Mouse (Mus musculus) embryonic facial prominence, embryonic 13.5 days (tissue): ENCODE results near the gene Fryl. TPM values are rescaled to one million over a fixed set of nuclear protein-coding genes. Genes with fewer than 3 reads are reported as not detected.

Experiments used
- ATAC-seq: fragments of 200-750 bp; cut with Nextera tagmentation; 2 replicates; pipeline ENCODE4 v1.8.0; 2017; ENCODE audit warnings: low read depth; ENCODE audit not compliant: insufficient number of reproducible peaks, insufficient read depth, low FRiP score, low TSS enrichment
- H3K27ac ChIP-seq: fragments of 300-500 bp; sonication (generic); 2 replicates; pipeline ENCODE4 v1.5.1; 2015; ENCODE audit warnings: moderate library complexity, mild to moderate bottlenecking, inconsistent platforms
- H3K27me3 ChIP-seq: fragments of 300-500 bp; sonication (generic); 2 replicates; pipeline ENCODE4 v1.6.1; 2015; ENCODE audit warnings: mild to moderate bottlenecking, inconsistent platforms
- H3K36me3 ChIP-seq: fragments of 300-500 bp; sonication (generic); 2 replicates; pipeline ENCODE4 v1.6.1; 2015; ENCODE audit warnings: mild to moderate bottlenecking, inconsistent platforms
- H3K4me1 ChIP-seq: fragments of 300-500 bp; sonication (generic); 2 replicates; pipeline ENCODE4 v1.6.1; 2015; ENCODE audit warnings: inconsistent platforms
- H3K4me2 ChIP-seq: fragments of 300-500 bp; sonication (generic); 2 replicates; pipeline ENCODE4 v1.6.1; 2015; ENCODE audit warnings: moderate library complexity, mild to moderate bottlenecking, inconsistent platforms
- H3K4me3 ChIP-seq: fragments of 300-500 bp; sonication (generic); 2 replicates; pipeline ENCODE4 v1.5.1; 2015; ENCODE audit warnings: mild to moderate bottlenecking, inconsistent platforms
- H3K9ac ChIP-seq: fragments of 300-500 bp; sonication (generic); 2 replicates; pipeline ENCODE4 v1.6.1; 2015; ENCODE audit warnings: mild to moderate bottlenecking, inconsistent platforms
- H3K9me3 ChIP-seq: fragments of 300-500 bp; sonication (generic); 2 replicates; pipeline ENCODE4 v1.6.1; 2016; ENCODE audit warnings: inconsistent platforms
- WGBS: fragments of 180-500 bp; shearing (Covaris S2); methylation state at CpG from one replicate; pipeline ENCODE4 v1.1.7; 2015; ENCODE audit warnings: mixed read lengths; 5-methylcytosine and 5-hydroxymethylcytosine counted together
- polyA plus RNA-seq: library from polyadenylated mRNA; unstranded; fragments of >200 nt; fragmentation: Nextera tagmentation; extraction: Ambion mirVana; gene quantifications from 2 replicates; pipeline ENCODE4 v1.2.1, GENCODE M21; 2015

The Fryl gene
- polyA plus RNA-seq, 1 experiment from 2014 or later, result 30.2 TPM

DNA sequence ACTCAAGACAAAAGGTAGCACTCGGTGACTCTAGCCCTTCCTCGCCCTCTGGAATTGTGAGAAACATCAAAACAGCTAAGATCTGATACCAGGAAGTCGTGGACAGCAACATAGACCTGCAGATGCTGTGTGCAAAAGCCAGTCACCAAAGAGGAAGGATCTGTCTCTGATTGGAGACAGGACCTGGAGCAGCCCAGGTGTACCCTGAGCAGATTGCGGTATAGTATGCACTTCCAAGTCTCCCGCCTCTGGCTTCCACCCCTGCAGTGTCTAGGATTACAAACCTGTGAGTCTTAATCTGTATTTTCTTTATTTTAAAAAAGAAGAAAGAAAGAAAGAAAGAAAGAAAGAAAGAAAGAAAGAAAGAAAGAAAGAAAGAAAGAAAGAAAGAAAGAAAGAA lies 66.3 kb downstream of the Fryl start:
- no peak for ATAC-seq
- WGBS, result 62% methylated on average over 5 of the region's 5 CpGs
- Histone ChIP-seq H3K4me2 (no peak overlapping the region), H3K9me3 (no peaks in the 10 kb centered on the region), H3K9ac (no peak overlapping the region), H3K27ac (no peak overlapping the region), H3K4me1 (no peaks in the 10 kb centered on the region), H3K27me3 (no peaks in the 10 kb centered on the region), H3K36me3 (peaks cover 10% of the 10 kb centered on the region), H3K4me3 (no peak overlapping the region)

DNA sequence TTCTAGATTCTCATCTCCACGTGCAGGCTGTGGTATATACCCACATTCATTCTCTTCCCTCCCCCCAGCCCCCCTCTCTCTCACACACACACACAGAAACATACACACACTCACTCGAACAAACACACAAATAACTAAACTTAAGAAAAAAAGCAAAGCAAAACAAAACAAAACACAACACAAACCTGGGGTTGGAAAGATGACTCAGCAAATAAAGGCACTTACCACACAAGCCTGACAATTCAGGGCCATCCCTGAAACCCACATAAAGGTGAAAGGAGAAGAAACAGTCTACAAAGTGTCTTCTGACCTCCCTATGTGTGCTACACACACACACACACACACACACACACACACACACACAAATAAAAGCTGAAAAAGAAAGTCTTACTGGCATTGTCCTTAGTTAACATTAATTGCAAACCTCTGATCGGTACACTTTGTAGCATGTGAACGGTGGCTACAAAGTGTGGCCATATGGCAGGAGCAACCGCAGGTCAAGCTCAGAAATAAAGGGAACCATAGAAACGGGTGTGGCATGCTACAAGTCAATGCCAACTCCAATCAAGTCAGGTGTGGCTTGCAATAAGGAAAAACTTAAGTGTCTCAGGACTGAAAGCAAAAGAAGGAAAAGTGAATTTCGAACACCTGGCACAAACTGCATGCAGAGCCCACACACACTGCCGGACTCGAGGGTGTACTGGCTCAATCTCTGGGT lies 66.8 kb downstream of the Fryl start:
- Histone ChIP-seq H3K9me3 (no peaks in the 10 kb centered on the region), H3K4me3 (no peak overlapping the region), H3K9ac (no peak overlapping the region), H3K4me1 (no peaks in the 10 kb centered on the region), H3K27me3 (no peaks in the 10 kb centered on the region), H3K27ac (no peak overlapping the region), H3K36me3 (peaks cover 12% of the 10 kb centered on the region), H3K4me2 (no peak overlapping the region)
- WGBS, result 82% methylated on average over 9 of the region's 9 CpGs
- ATAC-seq, result no peak

DNA sequence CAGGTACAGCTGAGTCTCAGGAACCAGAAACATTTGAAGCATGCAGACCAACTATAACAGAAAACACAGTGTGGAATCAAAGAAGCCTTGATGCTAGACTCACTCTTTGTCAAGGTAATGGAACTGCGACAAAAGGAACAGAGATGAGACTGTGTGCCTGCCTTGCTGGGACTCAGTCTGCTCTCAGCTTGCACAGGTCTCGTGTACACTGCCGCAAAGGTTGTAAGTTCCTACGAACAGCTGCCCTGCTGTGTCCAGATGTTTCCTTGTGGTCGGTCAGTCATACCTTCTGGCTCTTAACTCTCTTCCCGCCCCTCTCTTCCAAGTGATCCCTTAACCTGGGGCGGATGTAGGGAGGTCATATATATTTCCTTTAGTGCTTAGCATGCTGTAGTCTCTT lies 67.8 kb downstream of the Fryl start:
- Histone ChIP-seq H3K27ac (no peak overlapping the region), H3K27me3 (no peaks in the 10 kb centered on the region), H3K9ac (no peak overlapping the region), H3K4me3 (no peak overlapping the region), H3K9me3 (no peaks in the 10 kb centered on the region), H3K36me3 (0 out of 2 replicates have a peak, but pooled peaks cover 7% of the 10 kb centered on the region), H3K4me2 (no peak overlapping the region), H3K4me1 (no peaks in the 10 kb centered on the region)
- ATAC-seq, result no peak
- WGBS, result 82% methylated on average over 7 of the region's 7 CpGs

DNA sequence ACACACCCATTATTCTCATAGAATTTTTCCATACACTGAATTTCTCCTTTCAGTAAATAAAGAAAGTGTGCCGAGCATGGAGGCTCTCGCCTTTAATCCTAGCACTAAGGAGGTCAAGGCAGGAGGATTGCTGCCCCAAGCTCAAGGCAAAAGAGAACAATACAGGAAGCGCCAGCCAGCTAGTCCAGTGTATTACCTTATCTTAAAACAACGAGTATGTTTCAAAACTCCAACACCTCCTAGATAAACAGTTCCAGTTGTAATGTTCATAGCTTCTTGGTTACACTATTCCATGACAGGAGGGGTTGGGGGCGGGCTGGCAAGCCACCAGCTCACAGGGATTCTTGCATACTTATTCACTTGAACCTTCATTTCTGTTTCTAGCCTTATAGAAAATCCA lies 68.3 kb downstream of the Fryl start:
- Histone ChIP-seq H3K36me3 (0 out of 2 replicates have a peak, but pooled peaks cover 7% of the 10 kb centered on the region), H3K27ac (no peak overlapping the region), H3K9me3 (no peaks in the 10 kb centered on the region), H3K4me3 (no peak overlapping the region), H3K4me2 (no peak overlapping the region), H3K4me1 (no peaks in the 10 kb centered on the region), H3K9ac (no peak overlapping the region), H3K27me3 (no peaks in the 10 kb centered on the region)
- 86% methylated on average over 5 of the region's 5 CpGs for WGBS
- no peak for ATAC-seq

DNA sequence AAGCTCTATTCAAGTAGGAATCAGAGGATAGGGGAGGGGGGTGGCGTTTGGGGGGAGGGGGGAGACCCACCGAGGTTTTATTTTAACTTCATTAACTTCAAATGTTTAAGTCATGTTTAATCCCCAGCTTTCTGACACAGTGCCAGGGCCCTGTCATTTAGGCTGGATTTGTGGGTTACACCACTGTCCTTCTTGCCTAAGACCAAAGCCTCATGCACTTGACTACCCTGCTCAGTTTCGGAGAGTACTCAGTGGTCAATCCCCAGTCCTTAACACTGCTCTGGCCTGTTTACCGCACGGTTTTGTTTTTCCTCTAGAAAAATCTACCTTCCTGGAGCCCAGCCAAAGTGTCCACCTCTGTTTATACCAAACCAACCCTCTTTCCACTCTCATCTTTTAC lies 69.5 kb downstream of the Fryl start:
- Histone ChIP-seq H3K4me3 (no peak overlapping the region), H3K36me3 (0 out of 2 replicates have a peak, but pooled peaks cover 7% of the 10 kb centered on the region), H3K9me3 (no peaks in the 10 kb centered on the region), H3K27ac (no peak overlapping the region), H3K4me1 (no peaks in the 10 kb centered on the region), H3K27me3 (no peaks in the 10 kb centered on the region), H3K4me2 (no peak overlapping the region), H3K9ac (no peak overlapping the region)
- 88% methylated on average over 5 of the region's 5 CpGs for WGBS
- no peak for ATAC-seq

DNA sequence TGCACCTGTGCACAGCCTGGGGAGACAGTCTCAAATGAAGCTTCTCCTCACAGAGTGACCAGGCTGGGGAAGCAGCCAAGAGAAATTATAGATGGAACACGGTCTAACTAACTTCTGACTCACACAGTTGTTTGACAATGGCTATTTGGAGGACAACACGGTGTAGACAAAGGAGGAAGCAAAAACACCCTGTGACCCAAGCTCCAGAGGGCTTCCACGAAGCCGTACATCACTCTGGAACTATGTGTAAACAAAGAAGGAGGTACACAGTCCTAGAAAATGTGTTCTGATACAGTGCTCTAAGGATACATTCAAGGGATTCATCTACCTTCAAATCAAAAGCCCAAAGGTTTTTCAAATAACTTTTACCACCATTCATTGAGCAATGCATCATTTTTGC lies 71.0 kb downstream of the Fryl start:
- no peak overlapping the region for H3K4me3 ChIP-seq
- H3K9me3 ChIP-seq, result no peaks in the 10 kb centered on the region
- H3K27ac ChIP-seq, result no peak overlapping the region
- no peak overlapping the region for H3K4me2 ChIP-seq
- no peak for ATAC-seq
- no peak overlapping the region for H3K9ac ChIP-seq
- H3K4me1 ChIP-seq, result no peaks in the 10 kb centered on the region
- 89% methylated on average over 4 of the region's 4 CpGs for WGBS
- H3K36me3 ChIP-seq, result 0 out of 2 replicates have a peak, but pooled peaks cover 7% of the 10 kb centered on the region
- H3K27me3 ChIP-seq, result no peaks in the 10 kb centered on the region

DNA sequence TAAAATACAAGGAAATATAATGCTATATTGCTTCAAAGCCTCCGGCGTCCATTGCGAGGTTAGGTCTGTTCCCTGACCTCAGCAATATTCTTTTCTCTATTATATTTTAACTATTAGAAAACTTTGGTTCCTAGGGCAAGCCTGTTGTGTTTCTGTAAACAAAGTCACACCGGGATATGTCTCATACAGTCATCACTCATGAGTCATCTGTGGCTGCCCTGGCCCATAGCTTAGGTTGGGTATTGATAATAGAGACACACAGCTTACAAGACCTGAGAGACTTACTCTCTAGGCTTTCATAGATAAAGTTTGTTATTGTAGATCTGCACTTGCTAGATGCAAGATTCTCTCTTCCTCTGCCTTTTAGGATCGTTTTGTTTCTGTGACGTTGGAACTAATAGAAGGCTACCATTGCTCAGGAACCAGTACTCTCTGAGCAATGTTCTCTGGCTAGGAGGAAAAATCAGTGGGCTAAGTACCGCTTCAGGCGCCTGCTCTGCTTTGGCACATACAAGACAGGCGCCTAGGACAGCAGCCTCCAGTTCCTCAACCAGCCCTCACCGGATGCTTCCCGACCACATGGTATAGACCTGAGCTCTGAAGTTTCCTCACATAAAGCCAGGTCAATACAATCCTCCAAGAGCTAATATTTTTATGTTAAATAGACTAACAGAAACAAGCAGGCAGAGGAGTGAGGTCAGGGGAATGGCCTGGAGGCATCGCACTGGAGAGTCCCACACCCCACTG lies 73.5 kb downstream of the Fryl start:
- no peak for ATAC-seq
- Histone ChIP-seq H3K4me1 (no peaks in the 10 kb centered on the region), H3K4me2 (no peak overlapping the region), H3K36me3 (0 out of 2 replicates have a peak, but pooled peaks cover 7% of the 10 kb centered on the region), H3K27me3 (no peaks in the 10 kb centered on the region), H3K9ac (no peak overlapping the region), H3K27ac (no peak overlapping the region), H3K4me3 (no peak overlapping the region), H3K9me3 (no peaks in the 10 kb centered on the region)
- WGBS, result 86% methylated on average over 12 of the region's 12 CpGs

DNA sequence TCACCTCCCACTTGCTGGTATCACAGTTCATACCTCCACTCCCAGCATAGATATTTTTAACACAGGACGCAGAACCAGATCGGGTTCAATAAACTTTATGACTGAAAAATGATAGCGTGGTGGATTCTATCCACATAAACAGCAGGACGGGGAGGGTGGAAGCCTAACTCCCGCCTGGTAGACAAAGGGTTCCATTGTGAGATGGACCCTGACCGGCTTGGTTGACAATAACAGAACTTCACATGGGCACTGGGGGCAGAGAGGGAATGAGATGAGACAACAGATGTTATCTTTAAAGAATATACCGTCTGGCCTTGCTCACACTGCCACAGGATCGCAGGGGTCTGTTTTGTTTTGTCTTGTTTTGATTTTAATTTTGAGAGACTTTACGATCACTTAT lies 74.2 kb downstream of the Fryl start:
- Histone ChIP-seq H3K4me3 (no peak overlapping the region), H3K27ac (no peak overlapping the region), H3K36me3 (0 out of 2 replicates have a peak, but pooled peaks cover 7% of the 10 kb centered on the region), H3K27me3 (no peaks in the 10 kb centered on the region), H3K4me2 (no peak overlapping the region), H3K4me1 (no peaks in the 10 kb centered on the region), H3K9ac (no peak overlapping the region), H3K9me3 (no peaks in the 10 kb centered on the region)
- 42% methylated on average over 9 of the region's 9 CpGs for WGBS
- no peak for ATAC-seq

DNA sequence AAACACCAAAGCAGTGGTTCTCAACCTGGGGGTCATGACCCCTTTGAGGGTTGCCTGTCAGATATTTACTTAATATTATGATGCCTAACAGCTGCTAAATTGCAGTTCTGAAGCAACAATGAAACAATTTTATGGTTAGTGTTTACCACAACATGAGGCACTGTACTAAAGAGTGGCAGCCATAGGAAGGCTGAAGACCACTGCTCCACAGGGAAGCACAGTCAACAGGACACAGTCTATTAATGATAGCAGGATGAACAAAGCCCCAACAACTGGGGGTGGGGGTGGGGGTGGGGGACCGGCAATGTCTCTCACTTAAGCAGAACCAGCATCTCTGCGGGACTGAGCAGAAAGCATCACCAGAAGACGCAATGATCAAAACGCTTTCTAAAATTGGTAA lies 80.1 kb downstream of the Fryl start:
- peaks cover 5% of the 10 kb centered on the region for H3K4me1 ChIP-seq
- 73% methylated on average over 4 of the region's 4 CpGs for WGBS

DNA sequence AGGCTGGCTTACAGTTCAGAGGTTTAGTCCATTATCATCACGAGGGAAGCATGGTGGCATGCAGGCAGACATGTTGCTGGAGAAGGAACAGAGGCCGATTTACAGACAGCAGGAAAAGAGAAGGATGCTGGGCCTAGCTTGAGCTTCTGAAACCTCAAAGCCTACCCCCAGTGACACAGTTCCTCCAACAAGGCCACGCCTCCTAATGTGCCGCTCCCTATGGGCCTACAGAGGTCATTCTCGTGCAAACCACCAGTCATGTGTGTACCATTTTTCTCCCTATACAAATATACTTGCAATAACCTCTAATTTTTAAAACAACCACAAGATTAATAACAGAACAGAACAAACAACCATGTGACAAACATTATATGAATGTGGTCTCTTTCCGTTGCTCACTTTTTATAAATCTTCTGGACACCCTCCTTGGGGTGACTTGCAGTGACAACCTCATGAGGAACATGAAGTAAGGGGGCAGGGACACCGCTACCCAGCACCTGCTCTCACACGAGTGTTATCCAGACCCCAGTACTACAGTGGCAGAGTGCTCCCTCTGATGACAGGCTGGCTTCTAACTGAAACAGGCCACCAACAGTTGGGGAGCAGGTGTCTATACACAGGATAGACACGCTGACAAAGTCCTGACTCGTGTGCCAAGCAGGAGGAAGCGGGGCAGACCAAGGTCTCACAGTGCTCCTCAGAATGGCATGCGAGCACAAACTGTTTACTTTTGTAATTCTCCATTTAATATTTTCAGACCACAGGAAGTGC lies 80.9 kb downstream of the Fryl start:
- Histone ChIP-seq H3K27me3 (no peaks in the 10 kb centered on the region), H3K9me3 (no peaks in the 10 kb centered on the region), H3K36me3 (no peaks in the 10 kb centered on the region), H3K4me3 (no peak overlapping the region), H3K4me1 (peaks cover 9% of the 10 kb centered on the region), H3K9ac (no peak overlapping the region), H3K4me2 (no peak overlapping the region), H3K27ac (no peak overlapping the region)
- WGBS, result 87% methylated on average over 12 of the region's 12 CpGs
- no peak for ATAC-seq

More for the DNA sequence above, 80.1 kb downstream of the Fryl start:
- Histone ChIP-seq H3K4me2 (no peak overlapping the region), H3K9me3 (no peaks in the 10 kb centered on the region), H3K36me3 (no peaks in the 10 kb centered on the region), H3K27ac (no peak overlapping the region; the same call in 1 of the 2 replicates), H3K4me3 (no peak overlapping the region), H3K27me3 (no peaks in the 10 kb centered on the region), H3K9ac (no peak overlapping the region)
- no peak for ATAC-seq

DNA sequence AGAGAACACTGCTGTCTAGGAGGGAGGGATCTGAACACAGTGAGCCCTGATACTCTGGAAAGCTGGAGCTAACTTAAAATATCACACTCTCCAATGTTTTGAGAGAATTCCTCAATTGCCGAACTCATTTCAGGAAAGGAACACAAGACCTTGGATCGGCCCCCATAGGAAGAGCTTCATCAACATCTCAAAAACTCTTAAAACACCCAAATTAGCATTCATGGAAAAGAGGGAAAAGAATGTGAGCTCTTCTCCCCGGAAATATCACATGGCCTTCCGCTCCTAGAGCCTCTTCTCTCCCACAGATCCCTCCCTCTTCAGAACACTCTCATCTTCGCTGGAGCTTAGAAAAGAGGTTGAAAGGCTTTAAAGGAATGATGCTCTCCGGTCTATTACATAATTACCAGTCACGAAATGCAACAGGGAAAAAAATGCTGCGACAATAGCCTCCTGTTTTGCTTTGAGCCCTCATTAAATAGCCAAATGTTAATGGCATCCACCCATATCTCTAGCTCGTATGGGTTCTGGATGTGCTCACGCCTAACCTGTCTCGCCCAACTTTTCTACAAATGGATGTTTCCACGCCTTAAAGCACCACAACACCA lies 84.4 kb downstream of the Fryl start:
- Histone ChIP-seq H3K9me3 (no peaks in the 10 kb centered on the region), H3K27ac (no peak overlapping the region), H3K9ac (no peak overlapping the region), H3K4me3 (no peak overlapping the region), H3K36me3 (no peaks in the 10 kb centered on the region), H3K27me3 (no peaks in the 10 kb centered on the region), H3K4me2 (no peak overlapping the region), H3K4me1 (peaks cover 32% of the 10 kb centered on the region)
- ATAC-seq, result no peak
- WGBS, result 68% methylated on average over 12 of the region's 12 CpGs
